ENCODE assay signal across 10 mouse cellular contexts in genomic region chr11:106397656-106398055, GRCm38 (mm10). TPM values are rescaled to one million over a fixed set of nuclear protein-coding genes. Genes with fewer than 3 reads are reported as not detected.
DNase-seq lines count a peak whose midpoint lies in the region; ATAC-seq and TF ChIP-seq lines count a peak whose summit lies in the region.
"Had no signal": no experiment of that assay in that cellular context is flagged by ENCODE, and none has a peak within 500 bp of the region (broad histone marks: within the 10 kb centered on the region; RNA-seq: fewer than 3 reads in every experiment).

No protein-coding gene starts in this region.

- no peak overlapping the region for H3K27ac ChIP-seq in gastrocnemius, adult 2 months
- H3K27ac ChIP-seq in lung, postnatal 0 days (ENCODE audit: low read length) = no peak overlapping the region
- no peak overlapping the region for H3K27ac ChIP-seq in olfactory bulb, adult 2 months (ENCODE audit: insufficient read depth, low read depth, low read length)
- H3K27ac ChIP-seq in kidney, embryonic 14.5 days (ENCODE audit: low read depth, low read length) = no peak overlapping the region

- H3K4me1 ChIP-seq in lung, postnatal 0 days (ENCODE audit: insufficient read depth, low read depth, low read length) = no peaks in the 10 kb centered on the region
- no peaks in the 10 kb centered on the region for H3K4me1 ChIP-seq in olfactory bulb, adult 2 months (ENCODE audit: control insufficient read depth, insufficient read depth, low read length)
- H3K4me1 ChIP-seq in kidney, embryonic 14.5 days (ENCODE audit: control insufficient read depth, insufficient read depth, low read length) = no peaks in the 10 kb centered on the region

- no peaks in the 10 kb centered on the region for H3K9me3 ChIP-seq in lung, postnatal 0 days (ENCODE audit: low read length)
- H3K9me3 ChIP-seq in kidney, embryonic 14.5 days (ENCODE audit: control insufficient read depth, low read length) = no peaks in the 10 kb centered on the region

- H3K4me3 ChIP-seq in gastrocnemius, adult 2 months = no peak overlapping the region
- no peak overlapping the region for H3K4me3 ChIP-seq in lung, postnatal 0 days (ENCODE audit: low read depth, low read length)
- H3K4me3 ChIP-seq in olfactory bulb, adult 2 months (ENCODE audit: insufficient read depth, low read depth, low read length) = no peak overlapping the region
- H3K4me3 ChIP-seq in kidney, embryonic 14.5 days (ENCODE audit: low read length) = no peak overlapping the region
- H3K4me3 ChIP-seq: myocyte had no signal

- 85% methylated on average over 3 of the region's 3 CpGs for WGBS in lung, postnatal 0 days
- 92% methylated on average over 3 of the region's 3 CpGs for WGBS in olfactory bulb, adult 2 months
- WGBS in kidney, embryonic 14.5 days = 89% methylated on average over 3 of the region's 3 CpGs

- intact Hi-C loops in gastrocnemius, adult 2 months (cut with DNase I) = loop anchor here (10.0 kb wide), 1 partner anchor 243 kb away; no protein-coding TSS in a partner anchor

- H3K27me3 ChIP-seq in lung, postnatal 0 days (replicated peaks; ENCODE audit: insufficient read depth, low read length) = no peaks in the 10 kb centered on the region
- no peaks in the 10 kb centered on the region for H3K27me3 ChIP-seq in kidney, embryonic 14.5 days (ENCODE audit: control insufficient read depth, insufficient read depth, low read length)

- peak; percentile 51 for DNase-seq in gastrocnemius, adult 2 months
- no peak for DNase-seq in gastrocnemius, postnatal 4 days (ENCODE audit: low spot score in 2 of 2)
- DNase-seq in lung, postnatal 0 days (ENCODE audit: low spot score) = no peak
- no peak for DNase-seq in lung, postnatal 25 days (ENCODE audit: low spot score)
- peak; percentile 7 for DNase-seq in adipocyte (ENCODE audit: low spot score)
- no peak for DNase-seq in right cerebral cortex, postnatal 14 days

- H3K4me2 ChIP-seq in lung, postnatal 0 days (replicated peaks; ENCODE audit: low read depth, low read length) = no peak overlapping the region
- H3K4me2 ChIP-seq in kidney, embryonic 14.5 days (replicated peaks; ENCODE audit: low read depth, low read length) = no peak overlapping the region

- no peak for TF ChIP-seq POLR2A in olfactory bulb, adult 2 months (IDR thresholded peaks at IDR 0.05; ENCODE audit: insufficient read depth, low read depth, low read length)

- no peak overlapping the region for H3K9ac ChIP-seq in lung, postnatal 0 days (replicated peaks; ENCODE audit: low read depth)
- no peak overlapping the region for H3K9ac ChIP-seq in kidney, embryonic 14.5 days (ENCODE audit: low read depth, low read length)

- peak; percentile 61 for TF ChIP-seq CTCF in gastrocnemius, adult 2 months (IDR thresholded peaks at IDR 0.05)
- peak; percentile 53 for TF ChIP-seq CTCF in lung, postnatal 0 days (IDR thresholded peaks at IDR 0.05)
- TF ChIP-seq CTCF in olfactory bulb, adult 2 months (IDR thresholded peaks at IDR 0.05; ENCODE audit: insufficient read depth, low read depth, low read length) = 0 out of 2 replicates have a peak, but pooled peaks have one; percentile 19

- no peak for ATAC-seq in lung, postnatal 0 days
- ATAC-seq in kidney, embryonic 14.5 days (ENCODE audit: low FRiP score, low TSS enrichment) = no peak

- no peak for TF ChIP-seq EP300 in lung, postnatal 0 days (IDR thresholded peaks at IDR 0.05)

- H3K36me3 ChIP-seq in lung, postnatal 0 days (ENCODE audit: insufficient read depth, low read length) = peaks cover 30% of the 10 kb centered on the region
- H3K36me3 ChIP-seq in kidney, embryonic 14.5 days (ENCODE audit: control insufficient read depth, insufficient read depth, low read length) = peaks cover 18% of the 10 kb centered on the region; the same call in 1 of the 2 replicates

RNA-seq across cellular contexts. Expression of gene Icam2, which starts 9.8 kb away (rescaled TPM):
- 1 to 10 TPM; 4.2 to 6.2 TPM for total RNA-seq in gastrocnemius, adult 2 months (2021)
- 10 to 100 TPM; 18.7 to 19.9 TPM for total RNA-seq in gastrocnemius, postnatal 4 days (2021)
- 284 and 329 TPM in 2 replicates for polyA plus RNA-seq in lung, postnatal 0 days (2015; fragmentation: Nextera tagmentation; extraction: Ambion mirVana)
- not detected in 2 replicates for polyA plus RNA-seq in olfactory bulb, adult 2 months (2012; ENCODE audit: insufficient read depth, insufficient read length, low replicate concordance, missing spikeins)
- 65.4 and 76.2 TPM in 2 replicates for polyA plus RNA-seq in kidney, embryonic 14.5 days (2014; fragmentation: Nextera tagmentation; extraction: Ambion mirVana)
- polyA plus RNA-seq: myocyte had no signal

RNA-seq across cellular contexts. Expression of gene Prr29, which starts 32.4 kb away (rescaled TPM):
- 1 to 10 TPM; 3.9 to 6.5 TPM for total RNA-seq in gastrocnemius, adult 2 months (2021)
- 10 to 100 TPM; 13.6 to 18.1 TPM for total RNA-seq in gastrocnemius, postnatal 4 days (2021)
- 8.9 and 10.2 TPM in 2 replicates for polyA plus RNA-seq in lung, postnatal 0 days (2015; fragmentation: Nextera tagmentation; extraction: Ambion mirVana)
- not detected in 2 replicates for polyA plus RNA-seq in olfactory bulb, adult 2 months (2012; ENCODE audit: insufficient read depth, insufficient read length, low replicate concordance, missing spikeins)
- polyA plus RNA-seq in kidney, embryonic 14.5 days (2014; fragmentation: Nextera tagmentation; extraction: Ambion mirVana) = 0.46 and 0.49 TPM in 2 replicates
- polyA plus RNA-seq: embryonic facial prominence, embryonic 11.5 days had no signal

RNA-seq across cellular contexts. Expression of gene Scn4a, which starts 44.6 kb away (rescaled TPM):
- total RNA-seq in gastrocnemius, adult 2 months (2021) = 100 to 1,000 TPM; 439 to 468 TPM
- 10 to 100 TPM; 81.7 to 86.7 TPM for total RNA-seq in gastrocnemius, postnatal 4 days (2021)
- 0.04 TPM in 1 of 2 replicates, not detected in the other for polyA plus RNA-seq in lung, postnatal 0 days (2015; fragmentation: Nextera tagmentation; extraction: Ambion mirVana)
- not detected in 2 replicates for polyA plus RNA-seq in olfactory bulb, adult 2 months (2012; ENCODE audit: insufficient read depth, insufficient read length, low replicate concordance, missing spikeins)
- polyA plus RNA-seq in kidney, embryonic 14.5 days (2014; fragmentation: Nextera tagmentation; extraction: Ambion mirVana) = 0.29 and 0.35 TPM in 2 replicates

Comparison
In these comparisons a context has a peak if more than half of its experiments do, and no peak if none do; other contexts are left out.
1. DNase-seq: peak in gastrocnemius, adult 2 months (single experiment) and adipocyte (single experiment); none in gastrocnemius, postnatal 4 days (0 of 2), lung, postnatal 0 days (single experiment), lung, postnatal 25 days (single experiment) and right cerebral cortex, postnatal 14 days (single experiment).
2. RNA of gene Icam2, which starts 9.8 kb away (polyA plus RNA-seq): 284 to 329 TPM in lung, postnatal 0 days and 65.4 to 76.2 TPM in kidney, embryonic 14.5 days; not detected in olfactory bulb, adult 2 months; every median in the first group is over 10 times any median in the second.
3. Peak in every context shown above with its lines, with median percentiles within 50 percentile points of each other: CTCF ChIP-seq.